Mouse (Mus musculus): ENCODE measurements at regions not wholly inside any gene's neighbourhood (a gene's known extent, or its start where the extent isn't known, plus 50 kb on each side); places are given as distances from the start of the nearest gene placed in this dataset.

DNA sequence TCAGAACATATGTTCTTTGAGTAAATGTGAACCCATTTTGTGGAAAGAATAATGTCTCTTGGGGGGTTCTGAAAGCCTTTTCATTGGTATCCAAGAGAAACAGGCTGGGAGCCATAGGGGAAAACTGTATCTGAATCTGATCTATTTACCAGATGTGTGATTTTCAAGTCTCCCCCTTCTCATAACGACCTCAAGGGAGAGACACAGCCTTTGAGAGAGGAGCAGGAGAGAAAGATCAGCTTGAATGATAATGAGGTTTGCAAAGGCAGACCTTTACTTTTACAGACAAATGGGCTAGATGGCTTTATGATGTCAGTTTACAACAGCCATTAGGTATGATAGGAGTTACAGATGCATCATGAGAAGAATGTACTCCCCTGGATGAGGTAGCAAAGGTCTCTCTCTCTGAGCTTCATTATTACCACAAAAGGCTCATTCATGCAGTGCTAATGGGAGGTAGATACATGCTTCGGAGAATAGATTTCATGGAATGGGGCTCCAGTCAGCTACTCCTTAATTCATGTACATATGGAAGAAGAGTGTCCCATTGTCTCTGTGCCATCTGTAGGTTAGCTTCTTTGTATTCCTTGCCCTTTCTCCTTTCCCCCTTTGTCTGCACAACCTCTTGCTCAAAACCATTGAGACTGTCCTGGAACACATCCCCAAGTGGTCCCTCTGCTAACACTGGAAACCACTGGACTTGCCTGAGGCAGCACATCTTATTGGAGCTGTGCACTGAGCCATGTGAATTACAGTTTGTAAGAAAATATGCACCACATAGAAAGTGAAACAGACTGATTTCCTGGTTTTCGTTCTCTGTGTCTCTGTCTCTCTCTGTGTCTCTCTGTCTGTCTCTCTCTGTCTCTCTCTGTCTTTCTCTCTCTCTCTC is 207.5 kb upstream of the Pter start:
- no peak for TF ChIP-seq ZKSCAN1 (IDR thresholded peaks at IDR 0.05; ENCODE audit: borderline replicate concordance, low read depth, low read length)
- no peak for TF ChIP-seq MAX (IDR thresholded peaks at IDR 0.05; ENCODE audit: low read length)
- TF ChIP-seq MAFK (IDR thresholded peaks at IDR 0.05; ENCODE audit: insufficient replicate concordance, low read length) = no peak
- TF ChIP-seq EP300 (IDR thresholded peaks at IDR 0.05; ENCODE audit: low read length) = no peak
- no peak for TF ChIP-seq POLR2A (IDR thresholded peaks at IDR 0.05; ENCODE audit: low read depth, low read length)
- TF ChIP-seq MEF2A (IDR thresholded peaks at IDR 0.05; ENCODE audit: borderline replicate concordance, low read depth, low read length) = no peak
- no peak for TF ChIP-seq USF1 (IDR thresholded peaks at IDR 0.05; ENCODE audit: low read depth, low read length)
- TF ChIP-seq CTCF (conservative IDR thresholded peaks at IDR 0.05 in 1 of 2, IDR thresholded peaks at IDR 0.05 in 1 of 2; ENCODE audit: low read depth in 2 of 2, low read length in 2 of 2) = no peak
- no peak for TF ChIP-seq KAT2A (IDR thresholded peaks at IDR 0.05; ENCODE audit: insufficient replicate concordance, low read length)

Data from CH12.LX (cell line).